Mouse (Mus musculus): Measurements from ENCODE around the gene Rbfox1. TPM values are rescaled to one million over a fixed set of nuclear protein-coding genes. Genes with fewer than 3 reads are reported as not detected.

Gene Rbfox1
- polyA plus RNA-seq, 1 experiment from 2014 or later, result 13.9 TPM

- 51% methylated on average over 8 of the region's 8 CpGs for WGBS
- Histone ChIP-seq H3K9ac (ENCODE audit: low read depth, low read length) (no peak overlapping the region), H3K4me2 (ENCODE audit: low read depth, low read length) (no peak overlapping the region), H3K36me3 (ENCODE audit: control insufficient read depth, insufficient read depth, low read length) (no peaks in the 10 kb centered on the region), H3K27ac (replicated peaks; ENCODE audit: low read depth, low read length) (no peak overlapping the region), H3K4me3 (ENCODE audit: low read depth, low read length) (no peak overlapping the region), H3K4me1 (ENCODE audit: control insufficient read depth, insufficient read depth, low read length) (no peaks in the 10 kb centered on the region), H3K9me3 (ENCODE audit: control insufficient read depth, low read length) (no peaks in the 10 kb centered on the region), H3K27me3 (replicated peaks; ENCODE audit: control insufficient read depth, insufficient read depth, low read length) (peaks cover 37% of the 10 kb centered on the region)
- ATAC-seq (ENCODE audit: low read depth) (no peak), DNase-seq (ENCODE audit: low spot score) (no peak)
Observed at GRCm38 (mm10) chr16:7036988-7037387, 1151.8 kb downstream of the Rbfox1 start.

DNA sequence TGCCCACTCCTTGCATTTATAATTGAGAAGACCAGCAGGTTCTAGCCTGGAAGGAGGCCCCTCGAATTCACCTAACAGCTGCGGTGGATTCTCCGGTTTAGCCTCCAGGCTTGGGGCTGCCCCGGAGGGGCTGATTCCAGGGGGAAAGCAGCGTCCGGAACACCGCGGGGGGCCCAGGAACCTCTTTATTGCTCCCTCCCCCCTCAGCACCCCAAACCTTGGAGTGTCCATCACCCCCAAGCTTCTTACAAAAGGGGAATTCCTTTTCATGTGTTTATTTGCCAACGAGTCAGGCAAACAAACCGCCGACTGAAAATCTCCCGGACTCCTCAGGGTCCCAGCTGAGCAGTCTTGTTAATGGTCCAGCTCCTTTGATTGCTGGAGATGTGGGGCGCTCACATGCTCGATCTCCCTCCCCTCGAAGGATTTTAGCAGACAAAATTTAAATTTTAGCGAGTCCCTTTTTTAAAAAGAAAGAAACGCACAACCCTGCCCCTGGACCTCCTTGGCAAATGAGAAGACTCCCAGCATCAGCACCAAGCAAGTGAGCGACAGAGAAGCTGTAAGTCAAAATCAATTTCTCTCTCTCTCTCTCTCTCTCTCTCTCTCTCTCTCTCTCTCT is 1153.6 kb downstream of the Rbfox1 start:
- H3K9ac ChIP-seq (ENCODE audit: low read depth, low read length), result peak overlapping the region; percentile 20; the same call in 1 of the 2 replicates
- WGBS, result 2% methylated on average over 18 of the region's 18 CpGs

GRCm38 (mm10) chr16:7039404-7040367 is 1154.5 kb downstream of the Rbfox1 start:
- no peak overlapping the region for H3K27ac ChIP-seq (replicated peaks; ENCODE audit: low read depth, low read length)
- no peak for DNase-seq (ENCODE audit: low spot score)
- H3K9ac ChIP-seq (ENCODE audit: low read depth, low read length), result no peak overlapping the region
- no peaks in the 10 kb centered on the region for H3K4me1 ChIP-seq (ENCODE audit: control insufficient read depth, insufficient read depth, low read length)
- H3K4me3 ChIP-seq (ENCODE audit: low read depth, low read length), result peak overlapping the region; percentile 27
- 2% methylated on average over 27 of the region's 30 CpGs for WGBS
- peak overlapping the region; percentile 52 for H3K4me2 ChIP-seq (ENCODE audit: low read depth, low read length)
- H3K36me3 ChIP-seq (ENCODE audit: control insufficient read depth, insufficient read depth, low read length), result no peaks in the 10 kb centered on the region
- ATAC-seq (ENCODE audit: low read depth), result no peak
- H3K9me3 ChIP-seq (ENCODE audit: control insufficient read depth, low read length), result no peaks in the 10 kb centered on the region
- H3K27me3 ChIP-seq (replicated peaks; ENCODE audit: control insufficient read depth, insufficient read depth, low read length), result peaks cover 39% of the 10 kb centered on the region

More for the DNA sequence above, 1153.6 kb downstream of the Rbfox1 start:
- H3K27ac ChIP-seq (replicated peaks; ENCODE audit: low read depth, low read length), result no peak overlapping the region
- no peaks in the 10 kb centered on the region for H3K9me3 ChIP-seq (ENCODE audit: control insufficient read depth, low read length)
- no peak for ATAC-seq (ENCODE audit: low read depth)
- no peaks in the 10 kb centered on the region for H3K4me1 ChIP-seq (ENCODE audit: control insufficient read depth, insufficient read depth, low read length)
- H3K4me3 ChIP-seq (ENCODE audit: low read depth, low read length), result peak overlapping the region; percentile 28
- peaks cover 39% of the 10 kb centered on the region for H3K27me3 ChIP-seq (replicated peaks; ENCODE audit: control insufficient read depth, insufficient read depth, low read length)
- H3K4me2 ChIP-seq (ENCODE audit: low read depth, low read length), result peak overlapping the region; percentile 52
- no peaks in the 10 kb centered on the region for H3K36me3 ChIP-seq (ENCODE audit: control insufficient read depth, insufficient read depth, low read length)
- DNase-seq (ENCODE audit: low spot score), result no peak

- peaks cover 39% of the 10 kb centered on the region for H3K27me3 ChIP-seq (replicated peaks; ENCODE audit: control insufficient read depth, insufficient read depth, low read length)
- no peaks in the 10 kb centered on the region for H3K9me3 ChIP-seq (ENCODE audit: control insufficient read depth, low read length)
- DNase-seq (ENCODE audit: low spot score) (no peak), ATAC-seq (ENCODE audit: low read depth) (no peak)
- H3K4me2 ChIP-seq (ENCODE audit: low read depth, low read length), result no peak overlapping the region
- no peaks in the 10 kb centered on the region for H3K4me1 ChIP-seq (ENCODE audit: control insufficient read depth, insufficient read depth, low read length)
- no peaks in the 10 kb centered on the region for H3K36me3 ChIP-seq (ENCODE audit: control insufficient read depth, insufficient read depth, low read length)
- H3K27ac ChIP-seq (replicated peaks; ENCODE audit: low read depth, low read length), result no peak overlapping the region
- H3K9ac ChIP-seq (ENCODE audit: low read depth, low read length), result no peak overlapping the region
- WGBS, result 26% methylated on average over 6 of the region's 6 CpGs
- H3K4me3 ChIP-seq (ENCODE audit: low read depth, low read length), result no peak overlapping the region
Observed at GRCm38 (mm10) chr16:7040691-7041090, 1155.5 kb downstream of the Rbfox1 start.

- ATAC-seq (ENCODE audit: low read depth), result no peak
- H3K27ac ChIP-seq (replicated peaks; ENCODE audit: low read depth, low read length), result no peak overlapping the region
- H3K36me3 ChIP-seq (ENCODE audit: control insufficient read depth, insufficient read depth, low read length), result no peaks in the 10 kb centered on the region
Observed at GRCm38 (mm10) chr16:7047421-7047820, 1162.3 kb downstream of the Rbfox1 start.

DNA sequence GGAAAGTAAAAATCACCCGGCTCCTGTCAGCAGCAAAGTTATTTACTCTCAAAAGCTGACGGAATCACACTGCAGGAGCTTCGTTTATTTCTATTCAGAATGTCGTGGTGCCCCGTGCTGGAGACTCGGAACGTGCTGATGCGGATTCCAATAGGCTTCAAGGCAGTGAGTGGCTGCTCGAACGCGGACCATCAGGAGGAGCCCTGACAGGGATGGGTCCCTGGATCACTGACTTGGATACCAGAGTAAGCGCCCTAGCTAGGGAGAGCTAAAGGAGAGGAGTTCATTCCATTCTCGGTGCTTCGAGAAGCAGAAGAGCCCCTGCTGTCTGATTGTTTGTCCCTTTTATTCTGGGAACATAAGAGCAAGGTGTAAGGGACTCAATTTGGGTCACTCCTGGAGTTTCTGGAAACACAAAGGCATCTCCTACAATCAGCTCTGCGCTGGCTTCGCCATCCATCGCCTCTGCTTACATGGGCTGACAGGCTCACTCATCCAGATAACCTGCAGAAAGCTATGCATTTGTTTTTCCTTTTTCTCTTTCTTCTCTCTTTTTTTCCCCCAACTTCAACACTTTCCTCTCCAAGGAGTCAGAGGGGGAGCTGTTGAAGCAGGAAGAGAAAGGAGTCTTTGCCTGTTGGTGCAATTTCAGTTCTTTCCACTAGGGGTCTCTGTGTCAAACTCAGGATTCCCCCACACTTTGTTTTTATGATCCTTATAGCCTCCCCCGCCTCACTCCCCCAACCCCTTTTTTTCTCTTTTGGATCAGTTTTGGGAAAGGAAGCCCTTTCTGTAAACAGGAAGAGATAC is 1164.2 kb downstream of the Rbfox1 start:
- peak overlapping the region; percentile 43 for H3K4me2 ChIP-seq (ENCODE audit: low read depth, low read length)
- peak overlapping the region; percentile 13; the same call in 1 of the 2 replicates for H3K4me3 ChIP-seq (ENCODE audit: low read depth, low read length)

More at GRCm38 (mm10) chr16:7047421-7047820, 1162.3 kb downstream of the Rbfox1 start:
- WGBS, result 72% methylated on average over 2 of the region's 2 CpGs
- no peaks in the 10 kb centered on the region for H3K4me1 ChIP-seq (ENCODE audit: control insufficient read depth, insufficient read depth, low read length)
- H3K9me3 ChIP-seq (ENCODE audit: control insufficient read depth, low read length), result no peaks in the 10 kb centered on the region
- H3K27me3 ChIP-seq (replicated peaks; ENCODE audit: control insufficient read depth, insufficient read depth, low read length), result no peaks in the 10 kb centered on the region
- H3K4me2 ChIP-seq (ENCODE audit: low read depth, low read length), result no peak overlapping the region
- H3K4me3 ChIP-seq (ENCODE audit: low read depth, low read length), result no peak overlapping the region
- no peak for DNase-seq (ENCODE audit: low spot score)
- H3K9ac ChIP-seq (ENCODE audit: low read depth, low read length), result no peak overlapping the region

DNA sequence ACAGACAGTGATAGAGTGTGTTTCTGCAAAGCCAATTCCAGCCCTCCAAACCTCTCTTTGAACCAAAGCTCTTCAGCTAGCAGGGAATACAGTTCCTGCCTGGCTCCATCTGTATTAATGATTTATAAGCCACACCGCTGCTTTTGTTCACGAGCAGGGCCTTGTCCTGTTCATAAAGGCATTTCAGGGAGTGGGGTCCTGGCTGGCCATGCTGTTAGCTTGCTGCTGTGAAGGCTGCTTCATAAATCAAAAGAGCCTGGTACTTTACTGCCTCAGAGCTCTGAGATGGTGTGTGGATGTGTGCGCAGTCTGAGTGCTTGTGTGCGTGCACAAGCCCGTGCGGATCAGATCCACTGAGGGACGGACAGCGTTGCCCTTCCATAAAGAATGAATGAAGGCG is 1165.8 kb downstream of the Rbfox1 start:
- DNase-seq (ENCODE audit: low spot score) (no peak), ATAC-seq (ENCODE audit: low read depth) (no peak)
- H3K27ac ChIP-seq (replicated peaks; ENCODE audit: low read depth, low read length), result no peak overlapping the region
- no peaks in the 10 kb centered on the region for H3K36me3 ChIP-seq (ENCODE audit: control insufficient read depth, insufficient read depth, low read length)
- H3K9ac ChIP-seq (ENCODE audit: low read depth, low read length), result no peak overlapping the region
- no peak overlapping the region for H3K4me2 ChIP-seq (ENCODE audit: low read depth, low read length)
- H3K9me3 ChIP-seq (ENCODE audit: control insufficient read depth, low read length), result no peaks in the 10 kb centered on the region
- no peak overlapping the region for H3K4me3 ChIP-seq (ENCODE audit: low read depth, low read length)
- no peaks in the 10 kb centered on the region for H3K27me3 ChIP-seq (replicated peaks; ENCODE audit: control insufficient read depth, insufficient read depth, low read length)
- 87% methylated on average over 9 of the region's 9 CpGs for WGBS
- no peaks in the 10 kb centered on the region for H3K4me1 ChIP-seq (ENCODE audit: control insufficient read depth, insufficient read depth, low read length)

More for the DNA sequence above, 1164.2 kb downstream of the Rbfox1 start:
- Histone ChIP-seq H3K4me1 (ENCODE audit: control insufficient read depth, insufficient read depth, low read length) (no peaks in the 10 kb centered on the region), H3K36me3 (ENCODE audit: control insufficient read depth, insufficient read depth, low read length) (no peaks in the 10 kb centered on the region), H3K27me3 (replicated peaks; ENCODE audit: control insufficient read depth, insufficient read depth, low read length) (no peaks in the 10 kb centered on the region), H3K9me3 (ENCODE audit: control insufficient read depth, low read length) (no peaks in the 10 kb centered on the region), H3K27ac (replicated peaks; ENCODE audit: low read depth, low read length) (no peak overlapping the region), H3K9ac (ENCODE audit: low read depth, low read length) (peak overlapping the region; percentile 34; the same call in 1 of the 2 replicates)
- 0 out of 2 replicates have a peak, but pooled peaks have one; percentile 9 for ATAC-seq (ENCODE audit: low read depth)
- WGBS, result 13% methylated on average over 18 of the region's 18 CpGs
- peak; percentile 73 for DNase-seq (ENCODE audit: low spot score)

GRCm38 (mm10) chr16:7051991-7052390 is 1166.8 kb downstream of the Rbfox1 start:
- H3K27me3 ChIP-seq (replicated peaks; ENCODE audit: control insufficient read depth, insufficient read depth, low read length), result no peaks in the 10 kb centered on the region
- no peak overlapping the region for H3K4me2 ChIP-seq (ENCODE audit: low read depth, low read length)
- no peak overlapping the region for H3K4me3 ChIP-seq (ENCODE audit: low read depth, low read length)
- no peak for DNase-seq (ENCODE audit: low spot score)
- no peaks in the 10 kb centered on the region for H3K9me3 ChIP-seq (ENCODE audit: control insufficient read depth, low read length)
- H3K9ac ChIP-seq (ENCODE audit: low read depth, low read length), result no peak overlapping the region
- no peaks in the 10 kb centered on the region for H3K4me1 ChIP-seq (ENCODE audit: control insufficient read depth, insufficient read depth, low read length)
- 52% methylated on average over 9 of the region's 9 CpGs for WGBS
- ATAC-seq (ENCODE audit: low read depth), result no peak
- no peaks in the 10 kb centered on the region for H3K36me3 ChIP-seq (ENCODE audit: control insufficient read depth, insufficient read depth, low read length)
- no peak overlapping the region for H3K27ac ChIP-seq (replicated peaks; ENCODE audit: low read depth, low read length)

Measured in embryonic facial prominence, embryonic 14.5 days (tissue).